Mouse (Mus musculus): ENCODE measurements around the gene Pfkp. TPM values are rescaled to one million over a fixed set of nuclear protein-coding genes. Genes with fewer than 3 reads are reported as not detected.

Gene Pfkp
- polyA plus RNA-seq, 1 experiment from 2014 or later: 170 TPM

DNA sequence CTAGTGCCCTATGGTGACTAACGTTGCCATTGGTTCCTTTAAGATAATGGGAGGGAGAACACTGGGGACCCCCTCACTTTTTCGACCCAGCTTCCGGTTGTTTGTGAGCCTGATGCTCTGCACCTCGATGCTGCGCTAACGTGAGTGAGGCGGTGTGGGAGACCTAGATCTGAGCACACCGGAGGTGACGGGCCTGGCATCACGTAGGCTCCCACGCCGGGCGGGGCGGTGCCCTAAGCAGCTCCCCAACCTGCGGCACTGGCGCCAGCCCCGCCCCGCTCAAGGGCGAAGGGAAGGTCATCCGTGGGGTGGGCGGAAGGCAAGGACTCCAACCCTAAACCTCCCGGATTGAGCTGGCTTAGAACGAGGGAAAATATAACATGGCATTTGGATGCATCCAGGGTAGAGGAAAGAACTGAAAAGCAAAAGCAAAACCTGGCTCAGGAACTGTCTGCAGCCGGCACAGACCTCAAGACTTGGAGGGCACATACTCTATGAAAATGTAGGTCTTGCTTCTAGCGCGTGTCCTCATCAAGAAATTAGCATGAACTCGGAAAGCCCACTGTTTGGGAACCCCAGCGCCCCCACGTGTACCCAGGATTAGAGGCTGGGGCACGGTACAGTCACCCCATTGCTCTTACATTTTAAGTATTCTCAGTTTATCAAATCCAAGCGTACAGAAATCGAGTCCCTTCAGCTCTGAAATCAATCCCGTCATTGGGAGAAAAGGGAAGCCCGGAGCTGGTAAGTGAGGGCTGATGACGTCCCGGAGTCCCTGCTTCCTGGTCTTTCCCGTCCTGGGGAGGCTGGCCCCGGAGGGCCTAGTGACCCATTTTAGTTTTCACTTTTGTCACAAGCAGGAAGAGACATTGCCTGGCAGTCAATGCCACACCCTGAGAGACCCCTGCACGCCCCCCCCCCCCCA lies 1.2 kb downstream of the Pfkp start:
- Histone ChIP-seq H3K9me3 (no peaks in the 10 kb centered on the region), H3K4me2 (peak overlapping the region; percentile 99), H3K9ac (peak overlapping the region; percentile 90), H3K4me3 (peak overlapping the region; percentile 76), H3K27ac (replicated peaks) (peak overlapping the region; percentile 93), H3K27me3 (replicated peaks) (no peaks in the 10 kb centered on the region), H3K4me1 (peaks cover 45% of the 10 kb centered on the region), H3K36me3 (no peaks in the 10 kb centered on the region)
- peak; percentile 65; the same call in 1 of the 2 replicates for ATAC-seq (ENCODE audit: extremely low read depth, insufficient number of reproducible peaks, low FRiP score, low TSS enrichment)
- under 1% methylated on average over 39 of the region's 39 CpGs for WGBS

DNA sequence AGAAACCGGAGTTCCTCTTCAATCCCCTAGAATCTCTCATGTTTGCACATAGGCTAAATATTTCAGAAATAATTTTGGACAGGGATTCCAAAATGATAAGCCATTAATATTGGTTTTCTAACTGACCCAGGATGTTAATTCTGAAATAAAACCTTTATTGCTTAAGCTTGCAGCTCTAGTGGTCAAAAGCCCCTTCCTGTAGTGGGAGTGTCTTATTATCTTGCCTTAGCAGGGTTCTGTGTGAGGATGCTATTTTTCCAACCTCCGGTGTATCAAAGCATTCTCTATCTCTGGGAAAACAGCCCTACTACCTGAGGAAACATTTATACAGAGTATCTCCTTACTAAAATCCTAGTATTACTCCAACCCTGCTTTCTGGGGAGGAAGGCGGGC lies 1.9 kb downstream of the Pfkp start:
- WGBS: 27% methylated on average over 3 of the region's 3 CpGs
- Histone ChIP-seq H3K27me3 (replicated peaks) (no peaks in the 10 kb centered on the region), H3K9me3 (no peaks in the 10 kb centered on the region), H3K4me3 (peak overlapping the region; percentile 76), H3K27ac (replicated peaks) (peak overlapping the region; percentile 93), H3K4me1 (peaks cover 46% of the 10 kb centered on the region), H3K36me3 (no peaks in the 10 kb centered on the region), H3K4me2 (peak overlapping the region; percentile 99), H3K9ac (peak overlapping the region; percentile 90)
- ATAC-seq (ENCODE audit: extremely low read depth, insufficient number of reproducible peaks, low FRiP score, low TSS enrichment): no peak

GRCm38 (mm10) chr13:6646266-6646665 lies 2.3 kb downstream of the Pfkp start:
- H3K27ac ChIP-seq (replicated peaks): peak overlapping the region; percentile 93
- H3K27me3 ChIP-seq (replicated peaks): no peaks in the 10 kb centered on the region
- peak overlapping the region; percentile 90 for H3K9ac ChIP-seq
- ATAC-seq (ENCODE audit: extremely low read depth, insufficient number of reproducible peaks, low FRiP score, low TSS enrichment): no peak
- H3K4me1 ChIP-seq: peaks cover 46% of the 10 kb centered on the region
- H3K4me3 ChIP-seq: peak overlapping the region; percentile 76
- H3K4me2 ChIP-seq: peak overlapping the region; percentile 99
- WGBS: 35% methylated on average over 2 of the region's 2 CpGs
- no peaks in the 10 kb centered on the region for H3K36me3 ChIP-seq
- H3K9me3 ChIP-seq: no peaks in the 10 kb centered on the region

GRCm38 (mm10) chr13:6643968-6644367 lies 4.6 kb downstream of the Pfkp start:
- Histone ChIP-seq H3K36me3 (peaks cover 6% of the 10 kb centered on the region; the same call in 1 of the 2 replicates), H3K4me3 (no peak overlapping the region), H3K27me3 (replicated peaks) (no peaks in the 10 kb centered on the region), H3K27ac (replicated peaks) (no peak overlapping the region), H3K9me3 (no peaks in the 10 kb centered on the region), H3K9ac (no peak overlapping the region), H3K4me1 (peaks cover 52% of the 10 kb centered on the region), H3K4me2 (no peak overlapping the region)
- no peak for ATAC-seq (ENCODE audit: extremely low read depth, insufficient number of reproducible peaks, low FRiP score, low TSS enrichment)
- 66% methylated on average over 5 of the region's 5 CpGs for WGBS

GRCm38 (mm10) chr13:6643026-6643425 lies 5.6 kb downstream of the Pfkp start:
- Histone ChIP-seq H3K27me3 (replicated peaks) (no peaks in the 10 kb centered on the region), H3K4me2 (no peak overlapping the region), H3K4me1 (peaks cover 58% of the 10 kb centered on the region), H3K4me3 (no peak overlapping the region), H3K9ac (no peak overlapping the region), H3K9me3 (no peaks in the 10 kb centered on the region), H3K27ac (replicated peaks) (no peak overlapping the region), H3K36me3 (peaks cover 6% of the 10 kb centered on the region; the same call in 1 of the 2 replicates)
- 76% methylated on average over 4 of the region's 4 CpGs for WGBS
- ATAC-seq (ENCODE audit: extremely low read depth, insufficient number of reproducible peaks, low FRiP score, low TSS enrichment): no peak

- 63% methylated on average over 5 of the region's 5 CpGs for WGBS
- Histone ChIP-seq H3K36me3 (peaks cover 8% of the 10 kb centered on the region; the same call in 1 of the 2 replicates), H3K27ac (replicated peaks) (no peak overlapping the region), H3K4me2 (no peak overlapping the region), H3K4me3 (no peak overlapping the region), H3K9me3 (no peaks in the 10 kb centered on the region), H3K9ac (no peak overlapping the region), H3K4me1 (peaks cover 64% of the 10 kb centered on the region), H3K27me3 (replicated peaks) (no peaks in the 10 kb centered on the region)
- no peak for ATAC-seq (ENCODE audit: extremely low read depth, insufficient number of reproducible peaks, low FRiP score, low TSS enrichment)
Measured at GRCm38 (mm10) chr13:6642453-6642852, 6.1 kb downstream of the Pfkp start.

GRCm38 (mm10) chr13:6641497-6641896 lies 7.1 kb downstream of the Pfkp start:
- Histone ChIP-seq H3K4me3 (no peak overlapping the region), H3K4me1 (peaks cover 66% of the 10 kb centered on the region), H3K36me3 (peaks cover 8% of the 10 kb centered on the region; the same call in 1 of the 2 replicates), H3K9ac (no peak overlapping the region), H3K9me3 (no peaks in the 10 kb centered on the region), H3K27ac (replicated peaks) (no peak overlapping the region), H3K27me3 (replicated peaks) (no peaks in the 10 kb centered on the region), H3K4me2 (no peak overlapping the region)
- ATAC-seq (ENCODE audit: extremely low read depth, insufficient number of reproducible peaks, low FRiP score, low TSS enrichment): no peak
- WGBS: 81% methylated on average over 1 of the region's 1 CpGs

DNA sequence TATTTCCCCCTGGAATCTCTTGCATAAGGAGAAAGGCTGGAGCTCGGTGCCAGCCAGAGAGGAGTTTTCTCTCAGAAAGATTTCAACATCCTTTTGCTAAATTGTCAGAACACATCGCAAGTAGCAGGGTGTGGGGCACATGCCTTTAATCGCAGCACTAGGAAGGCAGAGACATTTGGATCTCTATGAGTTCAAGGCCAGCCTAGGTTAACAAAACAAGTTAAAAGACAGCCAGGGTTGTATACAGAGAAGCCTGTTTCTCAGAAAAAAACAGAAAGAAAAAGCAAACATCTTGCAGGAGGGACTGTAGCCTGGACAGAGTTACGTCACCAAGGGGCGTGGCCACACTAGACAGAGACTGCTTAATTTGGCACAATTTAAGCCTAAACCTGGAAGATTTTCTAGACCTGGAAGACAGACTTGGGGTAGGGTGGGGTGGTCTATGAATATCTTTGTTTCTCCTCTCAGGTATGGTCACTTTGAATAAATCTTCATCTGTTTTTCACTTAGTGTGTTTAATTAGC lies 9.0 kb downstream of the Pfkp start:
- WGBS: 65% methylated on average over 5 of the region's 5 CpGs
- H3K4me3 ChIP-seq: no peak overlapping the region
- peaks cover 8% of the 10 kb centered on the region; the same call in 1 of the 2 replicates for H3K36me3 ChIP-seq
- no peak overlapping the region for H3K9ac ChIP-seq
- H3K27ac ChIP-seq (replicated peaks): no peak overlapping the region
- no peak overlapping the region for H3K4me2 ChIP-seq
- no peaks in the 10 kb centered on the region for H3K9me3 ChIP-seq
- ATAC-seq (ENCODE audit: extremely low read depth, insufficient number of reproducible peaks, low FRiP score, low TSS enrichment): no peak
- H3K27me3 ChIP-seq (replicated peaks): no peaks in the 10 kb centered on the region
- H3K4me1 ChIP-seq: peaks cover 74% of the 10 kb centered on the region

- Histone ChIP-seq H3K9ac (no peak overlapping the region), H3K27me3 (replicated peaks) (no peaks in the 10 kb centered on the region), H3K4me1 (peaks cover 74% of the 10 kb centered on the region), H3K9me3 (no peaks in the 10 kb centered on the region), H3K27ac (replicated peaks) (no peak overlapping the region), H3K4me2 (no peak overlapping the region), H3K4me3 (no peak overlapping the region), H3K36me3 (peaks cover 8% of the 10 kb centered on the region; the same call in 1 of the 2 replicates)
- no peak for ATAC-seq (ENCODE audit: extremely low read depth, insufficient number of reproducible peaks, low FRiP score, low TSS enrichment)
- WGBS: 85% methylated on average over 3 of the region's 3 CpGs
Measured at GRCm38 (mm10) chr13:6638976-6639375, 9.6 kb downstream of the Pfkp start.

- Histone ChIP-seq H3K27ac (replicated peaks) (no peak overlapping the region), H3K4me3 (no peak overlapping the region), H3K9me3 (no peaks in the 10 kb centered on the region), H3K27me3 (replicated peaks) (no peaks in the 10 kb centered on the region), H3K4me2 (no peak overlapping the region), H3K4me1 (peaks cover 74% of the 10 kb centered on the region), H3K36me3 (peaks cover 8% of the 10 kb centered on the region; the same call in 1 of the 2 replicates), H3K9ac (no peak overlapping the region)
- no peak for ATAC-seq (ENCODE audit: extremely low read depth, insufficient number of reproducible peaks, low FRiP score, low TSS enrichment)
- whole genome bisulfite sequencing: 50% methylated on average over 1 of the region's 1 CpGs
Measured at GRCm38 (mm10) chr13:6638425-6638824, 10.2 kb downstream of the Pfkp start.

GRCm38 (mm10) chr13:6637534-6638124 lies 10.9 kb downstream of the Pfkp start:
- Histone ChIP-seq H3K4me3 (no peak overlapping the region), H3K9ac (no peak overlapping the region), H3K4me1 (peaks cover 76% of the 10 kb centered on the region), H3K27ac (replicated peaks) (0 out of 2 replicates have a peak overlapping the region, but pooled peaks have one; percentile 20), H3K9me3 (no peaks in the 10 kb centered on the region), H3K4me2 (no peak overlapping the region), H3K27me3 (replicated peaks) (no peaks in the 10 kb centered on the region), H3K36me3 (peaks cover 8% of the 10 kb centered on the region; the same call in 1 of the 2 replicates)
- ATAC-seq (ENCODE audit: extremely low read depth, insufficient number of reproducible peaks, low FRiP score, low TSS enrichment): no peak
- WGBS: 80% methylated on average over 7 of the region's 7 CpGs

Measured in heart, embryonic 13.5 days (tissue).